Mouse (Mus musculus) limb, embryonic 12.5 days (tissue): ENCODE results near the gene Dop1a. TPM values are rescaled to one million over a fixed set of nuclear protein-coding genes. Genes with fewer than 3 reads are reported as not detected.
A peak's percentile ranks its signal among the peaks of the same experiment; 100 is the strongest.

Source experiments
- ATAC-seq: fragments of 200-750 bp; cut with Nextera tagmentation; 2 replicates; pipeline ENCODE4 v1.8.0; 2017; ENCODE audit warnings: low read depth, moderate TSS enrichment; ENCODE audit not compliant: insufficient number of reproducible peaks, insufficient read depth, low FRiP score, low TSS enrichment
- H3K27ac ChIP-seq: fragments of 300-500 bp; sonication (generic); 2 replicates; pipeline ENCODE4 v1.5.1; 2016; ENCODE audit warnings: mild to moderate bottlenecking, moderate library complexity
- H3K27me3 ChIP-seq: fragments of 300-500 bp; sonication (generic); 2 replicates; pipeline ENCODE4 v1.6.1; 2016; ENCODE audit warnings: mild to moderate bottlenecking, moderate library complexity
- H3K36me3 ChIP-seq: fragments of 300-500 bp; sonication (generic); 2 replicates; pipeline ENCODE4 v1.6.1; 2016; ENCODE audit warnings: mild to moderate bottlenecking, moderate library complexity
- H3K4me1 ChIP-seq: fragments of 300-500 bp; sonication (generic); replicated peaks from 2 replicates; pipeline ENCODE4 v1.6.1; 2016
- H3K4me2 ChIP-seq: fragments of 300-500 bp; sonication (generic); 2 replicates; pipeline ENCODE4 v1.6.1; 2016; ENCODE audit warnings: mild to moderate bottlenecking, moderate library complexity
- H3K4me3 ChIP-seq: fragments of 300-500 bp; sonication (generic); replicated peaks from 2 replicates; pipeline ENCODE4 v1.5.1; 2016; ENCODE audit warnings: mild to moderate bottlenecking
- H3K9ac ChIP-seq: fragments of 300-500 bp; sonication (generic); replicated peaks from 2 replicates; pipeline ENCODE4 v1.6.1; 2016; ENCODE audit warnings: mild to moderate bottlenecking, moderate library complexity
- H3K9me3 ChIP-seq: fragments of 300-500 bp; sonication (generic); 2 replicates; pipeline ENCODE4 v1.6.1; 2016; ENCODE audit warnings: mild to moderate bottlenecking, moderate library complexity
- WGBS: fragments of 180-500 bp; shearing (Covaris S2); methylation state at CpG from one replicate; pipeline ENCODE4 v1.1.7; 2016; 5-methylcytosine and 5-hydroxymethylcytosine counted together
- polyA plus RNA-seq: library from polyadenylated mRNA; unstranded; fragments of >200 nt; fragmentation: Nextera tagmentation; extraction: Ambion mirVana; gene quantifications from 2 replicates; pipeline ENCODE4 v1.2.1, GENCODE M21; 2016

Gene Dop1a
- polyA plus RNA-seq, 1 experiment from 2014 or later = 17.2 TPM

- Histone ChIP-seq H3K27me3 (no peaks in the 10 kb centered on the region), H3K4me3 (no peak overlapping the region), H3K27ac (no peak overlapping the region), H3K9ac (no peak overlapping the region), H3K4me2 (no peak overlapping the region), H3K4me1 (no peaks in the 10 kb centered on the region), H3K9me3 (no peaks in the 10 kb centered on the region), H3K36me3 (peaks cover 83% of the 10 kb centered on the region)
- WGBS = 91% methylated on average over 4 of the region's 4 CpGs
- ATAC-seq = no peak
These were observed 87.7 kb downstream of the Dop1a start for GRCm38 (mm10) chr9:86554641-86555040.

DNA sequence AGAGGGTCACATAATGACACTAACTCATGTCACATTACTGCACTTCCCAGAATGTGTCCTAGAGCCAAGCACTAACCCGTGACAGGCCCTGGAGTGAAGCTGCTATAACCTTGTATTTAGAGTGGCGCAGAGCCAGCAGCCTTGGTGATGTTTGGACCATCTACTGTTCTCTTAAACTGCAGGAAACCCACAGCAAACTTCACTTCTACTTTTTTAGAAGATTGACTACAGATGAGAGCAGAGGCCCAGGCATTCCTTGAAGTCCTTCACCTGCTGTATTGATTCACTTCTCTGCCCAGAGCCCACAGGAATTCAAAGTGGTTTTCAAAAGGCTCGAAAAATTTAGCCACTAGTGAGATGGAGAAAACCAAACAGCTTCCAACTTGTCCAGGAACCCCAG, 93.6 kb downstream of the Dop1a start:
- 86% methylated on average over 3 of the region's 3 CpGs for WGBS
- Histone ChIP-seq H3K27ac (no peak overlapping the region), H3K36me3 (peaks cover 87% of the 10 kb centered on the region)

GRCm38 (mm10) chr9:86569314-86569910, 102.5 kb downstream of the Dop1a start:
- 0 out of 2 replicates have a peak, but pooled peaks cover 2% of the 10 kb centered on the region for H3K27me3 ChIP-seq
- H3K27ac ChIP-seq = no peak overlapping the region
- H3K9me3 ChIP-seq = no peaks in the 10 kb centered on the region
- 84% methylated on average over 3 of the region's 3 CpGs for WGBS
- no peak overlapping the region for H3K4me3 ChIP-seq
- H3K36me3 ChIP-seq = peaks cover 48% of the 10 kb centered on the region
- ATAC-seq = no peak
- H3K4me2 ChIP-seq = no peak overlapping the region
- H3K4me1 ChIP-seq = peaks cover 15% of the 10 kb centered on the region
- H3K9ac ChIP-seq = no peak overlapping the region

More for the DNA sequence above, 93.6 kb downstream of the Dop1a start:
- H3K9me3 ChIP-seq = no peaks in the 10 kb centered on the region
- H3K4me3 ChIP-seq = no peak overlapping the region
- no peak overlapping the region for H3K9ac ChIP-seq
- H3K4me1 ChIP-seq = no peaks in the 10 kb centered on the region
- no peaks in the 10 kb centered on the region for H3K27me3 ChIP-seq
- ATAC-seq = no peak
- no peak overlapping the region for H3K4me2 ChIP-seq

DNA sequence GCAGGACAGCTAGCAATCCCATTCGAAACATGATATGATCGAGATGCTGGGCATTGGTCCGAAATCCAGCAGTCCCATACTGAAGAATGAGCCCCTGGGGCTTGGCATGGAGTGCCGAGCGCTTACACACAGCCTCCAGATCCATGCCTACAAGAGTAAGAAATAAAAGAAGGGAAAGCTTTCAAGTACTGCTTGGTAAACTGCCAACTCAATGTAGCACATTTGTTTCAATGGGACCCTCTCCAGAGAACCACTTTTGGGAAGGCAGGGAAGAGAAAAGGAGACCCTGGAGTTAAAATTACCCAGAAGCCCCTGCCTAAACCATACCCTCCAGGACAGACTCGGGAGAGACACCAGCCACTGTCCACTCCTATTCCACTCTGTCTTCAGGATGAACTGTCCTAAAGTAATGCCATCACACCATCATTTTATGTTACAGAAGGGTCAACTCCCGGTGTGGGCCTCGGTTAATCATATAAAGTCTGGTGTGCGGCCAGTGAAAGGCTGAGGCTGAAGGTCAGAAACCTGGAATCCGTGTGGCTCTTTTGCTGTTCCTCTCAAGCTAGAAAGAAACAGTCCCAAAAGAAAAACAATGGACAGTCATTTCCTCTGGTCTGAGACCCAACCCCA, 103.4 kb downstream of the Dop1a start:
- peak overlapping the region; percentile 99 for H3K4me2 ChIP-seq
- peaks cover 39% of the 10 kb centered on the region for H3K36me3 ChIP-seq
- no peak for ATAC-seq
- H3K4me1 ChIP-seq = peaks cover 15% of the 10 kb centered on the region
- no peaks in the 10 kb centered on the region for H3K9me3 ChIP-seq
- peak overlapping the region; percentile 72 for H3K4me3 ChIP-seq
- 0 out of 2 replicates have a peak, but pooled peaks cover 2% of the 10 kb centered on the region for H3K27me3 ChIP-seq
- no peak overlapping the region for H3K9ac ChIP-seq
- no peak overlapping the region for H3K27ac ChIP-seq
- 83% methylated on average over 10 of the region's 10 CpGs for WGBS

DNA sequence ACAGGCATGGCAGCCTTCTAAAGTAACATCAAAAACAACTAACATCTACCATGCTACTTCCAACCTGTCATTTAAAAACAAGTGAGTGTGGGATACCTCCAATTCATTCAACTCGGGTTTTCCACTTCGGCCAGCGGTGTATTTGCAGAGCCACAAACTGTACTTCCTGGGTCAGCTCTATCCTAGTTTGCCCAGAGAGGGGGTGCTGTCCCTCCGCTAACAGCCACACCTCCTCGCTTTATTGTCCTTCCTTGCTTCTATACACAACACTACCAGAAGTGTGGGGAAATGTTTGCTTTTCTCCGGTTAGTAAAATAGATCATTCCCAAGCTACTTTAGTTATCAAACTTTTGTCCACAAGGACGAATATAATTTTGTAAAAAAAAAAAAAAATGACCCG, 104.0 kb downstream of the Dop1a start:
- 0 out of 2 replicates have a peak, but pooled peaks cover 2% of the 10 kb centered on the region for H3K27me3 ChIP-seq
- ATAC-seq = no peak
- 0 out of 2 replicates have a peak overlapping the region, but pooled peaks have one; percentile 37 for H3K9ac ChIP-seq
- H3K4me3 ChIP-seq = peak overlapping the region; percentile 72
- H3K4me1 ChIP-seq = peaks cover 15% of the 10 kb centered on the region
- H3K4me2 ChIP-seq = peak overlapping the region; percentile 99
- H3K27ac ChIP-seq = no peak overlapping the region
- WGBS = 16% methylated on average over 8 of the region's 8 CpGs
- H3K9me3 ChIP-seq = no peaks in the 10 kb centered on the region
- peaks cover 33% of the 10 kb centered on the region for H3K36me3 ChIP-seq

GRCm38 (mm10) chr9:86571540-86572135, 104.7 kb downstream of the Dop1a start, which contains the start of the genes Pgm3 and Rwdd2a:
Pgm3 (minus strand) TSS chr9:86571842.
Rwdd2a (plus strand) TSS chr9:86571991.
- H3K9me3 ChIP-seq = no peaks in the 10 kb centered on the region
- peak within 1 kb of the TSS; percentile 73 for H3K9ac ChIP-seq
- H3K36me3 ChIP-seq = peaks cover 30% of the 10 kb centered on the region
- under 1% methylated on average over 58 of the region's 59 CpGs for WGBS
- H3K27me3 ChIP-seq = 0 out of 2 replicates have a peak, but pooled peaks cover 2% of the 10 kb centered on the region
- H3K4me2 ChIP-seq = peak within 1 kb of the TSS; percentile 99
- peak; percentile 95 for ATAC-seq
- H3K4me1 ChIP-seq = peaks cover 18% of the 10 kb centered on the region
- peak within 1 kb of the TSS; percentile 72 for H3K4me3 ChIP-seq
- H3K27ac ChIP-seq = peak within 1 kb of the TSS; percentile 67; the same call in 1 of the 2 replicates

GRCm38 (mm10) chr9:86572196-86572595, 105.2 kb downstream of the Dop1a start:
- peak overlapping the region; percentile 72 for H3K4me3 ChIP-seq
- peaks cover 24% of the 10 kb centered on the region for H3K36me3 ChIP-seq
- peak overlapping the region; percentile 73 for H3K9ac ChIP-seq
- H3K9me3 ChIP-seq = no peaks in the 10 kb centered on the region
- peak overlapping the region; percentile 99 for H3K4me2 ChIP-seq
- H3K27me3 ChIP-seq = 0 out of 2 replicates have a peak, but pooled peaks cover 2% of the 10 kb centered on the region
- peaks cover 19% of the 10 kb centered on the region for H3K4me1 ChIP-seq
- under 1% methylated on average over 25 of the region's 25 CpGs for WGBS
- no peak overlapping the region for H3K27ac ChIP-seq
- ATAC-seq = no peak; the same call in 1 of the 2 replicates

DNA sequence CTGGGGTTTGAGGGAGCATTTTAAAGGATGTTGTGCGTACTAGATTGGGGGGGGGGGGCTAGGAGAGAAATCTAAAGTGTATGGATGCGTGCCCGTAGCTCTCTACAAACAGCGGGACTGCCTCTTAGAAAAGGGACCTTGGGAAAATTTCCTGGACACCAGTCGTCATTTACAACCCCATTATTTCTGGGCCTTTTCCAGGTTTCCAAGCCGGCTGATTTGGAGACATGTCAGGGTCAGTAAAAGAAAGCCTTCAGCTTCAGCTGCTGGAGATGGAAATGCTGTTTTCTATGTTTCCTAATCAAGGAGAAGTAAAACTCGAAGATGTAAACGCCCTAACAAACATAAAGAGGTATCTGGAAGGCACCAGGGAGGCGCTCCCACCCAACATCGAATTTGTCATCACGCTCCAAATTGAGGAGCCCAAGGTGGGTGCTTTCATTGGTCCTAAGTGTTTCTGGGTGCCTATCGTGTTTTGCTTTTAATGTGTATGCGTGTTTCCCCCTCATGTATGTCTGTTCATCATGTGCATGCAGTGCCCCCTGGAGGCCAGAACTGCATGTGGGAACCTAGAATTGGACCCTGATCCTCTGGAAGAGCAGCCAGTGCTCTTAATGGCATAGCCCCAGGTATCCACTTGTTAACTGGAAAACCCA, 105.8 kb downstream of the Dop1a start:
- no peak overlapping the region for H3K9ac ChIP-seq
- peaks cover 18% of the 10 kb centered on the region for H3K36me3 ChIP-seq
- H3K27me3 ChIP-seq = 0 out of 2 replicates have a peak, but pooled peaks cover 2% of the 10 kb centered on the region
- H3K9me3 ChIP-seq = no peaks in the 10 kb centered on the region
- ATAC-seq = no peak
- 8% methylated on average over 13 of the region's 13 CpGs for WGBS
- no peak overlapping the region for H3K27ac ChIP-seq
- peak overlapping the region; percentile 99 for H3K4me2 ChIP-seq
- peak overlapping the region; percentile 72 for H3K4me3 ChIP-seq
- H3K4me1 ChIP-seq = peaks cover 19% of the 10 kb centered on the region

DNA sequence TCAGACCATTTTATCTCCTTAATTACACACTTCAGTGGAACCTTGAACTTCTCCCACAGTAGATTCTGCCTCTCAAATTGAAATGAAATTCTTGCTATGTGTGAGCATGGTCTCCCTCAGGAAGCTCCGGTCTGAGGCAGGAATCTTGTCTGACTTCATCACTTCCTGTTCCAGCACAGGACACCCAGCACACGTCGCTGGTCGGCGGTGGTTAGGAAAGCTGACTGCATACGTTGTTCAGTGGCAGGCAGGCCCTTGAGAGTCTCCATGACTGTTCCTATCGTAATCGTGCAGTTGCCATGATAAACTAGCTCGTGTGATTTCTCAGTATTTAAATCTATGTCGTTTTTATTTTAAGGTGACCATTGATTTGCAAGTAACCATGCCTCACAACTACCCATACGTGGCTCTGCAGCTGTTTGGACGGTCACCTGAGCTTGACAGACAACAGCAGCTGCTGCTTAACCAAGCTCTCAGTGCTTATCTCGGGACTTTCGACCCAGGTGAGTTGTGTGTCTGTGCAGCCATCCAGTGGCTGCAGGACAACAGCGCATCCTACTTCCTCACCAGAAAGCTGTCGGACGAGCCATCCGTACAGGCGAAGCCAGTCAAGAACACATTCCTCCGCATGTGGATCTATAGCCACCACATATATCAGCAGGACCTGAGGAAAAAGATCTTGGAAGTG, 106.8 kb downstream of the Dop1a start:
- no peaks in the 10 kb centered on the region for H3K9me3 ChIP-seq
- ATAC-seq = no peak
- H3K27me3 ChIP-seq = 0 out of 2 replicates have a peak, but pooled peaks cover 2% of the 10 kb centered on the region
- H3K4me3 ChIP-seq = no peak overlapping the region
- peaks cover 9% of the 10 kb centered on the region for H3K36me3 ChIP-seq
- no peak overlapping the region for H3K4me2 ChIP-seq
- 84% methylated on average over 20 of the region's 20 CpGs for WGBS
- H3K27ac ChIP-seq = no peak overlapping the region
- peaks cover 19% of the 10 kb centered on the region for H3K4me1 ChIP-seq
- H3K9ac ChIP-seq = no peak overlapping the region

- peaks cover 18% of the 10 kb centered on the region for H3K4me1 ChIP-seq
- H3K4me2 ChIP-seq = no peak overlapping the region
- no peak overlapping the region for H3K9ac ChIP-seq
- WGBS = 91% methylated on average over 6 of the region's 6 CpGs
- H3K27me3 ChIP-seq = 0 out of 2 replicates have a peak, but pooled peaks cover 2% of the 10 kb centered on the region
- ATAC-seq = no peak
- H3K4me3 ChIP-seq = no peak overlapping the region
- H3K9me3 ChIP-seq = no peaks in the 10 kb centered on the region
- no peak overlapping the region for H3K27ac ChIP-seq
- no peaks in the 10 kb centered on the region for H3K36me3 ChIP-seq
These were observed 108.2 kb downstream of the Dop1a start for GRCm38 (mm10) chr9:86575178-86575577.
